ENCODE assay signal across 19 mouse cellular contexts in the genomic region with DNA sequence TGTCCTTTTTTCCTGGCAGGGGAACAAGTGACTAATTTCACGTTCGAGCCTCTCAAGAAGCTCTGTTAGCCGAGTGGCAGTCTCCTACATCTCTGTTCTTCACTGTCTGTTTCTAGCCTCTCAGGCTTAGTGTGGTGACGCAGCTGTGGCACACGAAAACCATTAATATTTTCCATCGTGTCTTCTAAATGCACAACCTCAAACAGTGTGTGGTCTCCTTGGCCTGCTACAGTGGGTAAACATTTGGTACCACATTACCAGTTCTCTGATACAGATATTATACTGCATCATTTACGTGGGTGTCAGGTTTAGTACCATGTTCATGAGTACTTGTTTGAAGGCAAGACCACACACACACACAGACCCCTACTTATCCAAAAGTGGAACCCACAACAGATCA.
"Had no signal": no experiment of that assay in that cellular context is flagged by ENCODE, and none has a peak within 500 bp of the region (broad histone marks: within the 10 kb centered on the region; RNA-seq: fewer than 3 reads in every experiment).

No protein-coding gene starts in this region.

- DNase-seq: kidney, adult 9 months; kidney, postnatal 14 days; kidney, postnatal 4 days; lung, adult 18-20 months; lung, postnatal 10 days; lung, postnatal 36 days; retina, postnatal 1 day; thymus, adult 18-20 months; thymus, postnatal 36 days had no signal

- H3K27ac ChIP-seq: limb, embryonic 15.5 days; liver, embryonic 15.5 days; lung, embryonic 15.5 days; midbrain, embryonic 10.5 days; midbrain, embryonic 13.5 days; neural tube, embryonic 13.5 days had no signal

- H3K27me3 ChIP-seq: limb, embryonic 15.5 days; liver, embryonic 15.5 days; lung, embryonic 15.5 days; megakaryocyte, embryonic 14.5 days; midbrain, embryonic 13.5 days; neural tube, embryonic 13.5 days had no signal

- ATAC-seq: midbrain, embryonic 13.5 days; midbrain, embryonic 16.5 days had no signal

- H3K9me3 ChIP-seq: limb, embryonic 15.5 days; liver, embryonic 15.5 days; lung, embryonic 15.5 days; midbrain, embryonic 10.5 days; midbrain, embryonic 13.5 days; neural tube, embryonic 13.5 days had no signal

- H3K4me3 ChIP-seq: limb, embryonic 15.5 days; liver, embryonic 15.5 days; lung, embryonic 15.5 days; megakaryocyte, embryonic 14.5 days; midbrain, embryonic 10.5 days; midbrain, embryonic 13.5 days; myocyte; neural tube, embryonic 13.5 days had no signal

- H3K9ac ChIP-seq: limb, embryonic 15.5 days; liver, embryonic 15.5 days; lung, embryonic 15.5 days; midbrain, embryonic 13.5 days; neural tube, embryonic 13.5 days had no signal

- H3K4me2 ChIP-seq: limb, embryonic 15.5 days; liver, embryonic 11.5 days; liver, embryonic 15.5 days; lung, embryonic 15.5 days; midbrain, embryonic 13.5 days; neural tube, embryonic 13.5 days had no signal

- H3K36me3 ChIP-seq: limb, embryonic 15.5 days; liver, embryonic 15.5 days; lung, embryonic 15.5 days; midbrain, embryonic 10.5 days; midbrain, embryonic 13.5 days; neural tube, embryonic 13.5 days had no signal

- H3K4me1 ChIP-seq: limb, embryonic 15.5 days; midbrain, embryonic 13.5 days; neural tube, embryonic 13.5 days had no signal
